Mouse (Mus musculus): Measurements from ENCODE around the gene Vapa.

GRCm38 (mm10) chr17:65658416-65658815 is 45.1 kb upstream of the Vapa start:
- no peak for TF ChIP-seq CTCF (IDR thresholded peaks at IDR 0.05)
- TF ChIP-seq EP300 (IDR thresholded peaks at IDR 0.05): no peak
